Mouse (Mus musculus): ENCODE measurements around the gene Grip1. TPM values are rescaled to one million over a fixed set of nuclear protein-coding genes. Genes with fewer than 3 reads are reported as not detected.

Gene Grip1
- polyA plus RNA-seq, 1 experiment from 2014 or later = 0.87 TPM

GRCm38 (mm10) chr10:119564862-119565261, 111.2 kb downstream of the Grip1 start:
- ATAC-seq (no peak), DNase-seq (ENCODE audit: low spot score) (no peak)
- Histone ChIP-seq H3K4me2 (replicated peaks; ENCODE audit: low read depth, low read length) (no peak overlapping the region), H3K27me3 (replicated peaks; ENCODE audit: insufficient read depth, low read length) (no peaks in the 10 kb centered on the region), H3K36me3 (ENCODE audit: insufficient read depth, low read length) (no peaks in the 10 kb centered on the region), H3K9me3 (ENCODE audit: low read length) (no peaks in the 10 kb centered on the region), H3K27ac (ENCODE audit: low read length) (no peak overlapping the region), H3K4me3 (ENCODE audit: low read depth, low read length) (no peak overlapping the region), H3K4me1 (ENCODE audit: insufficient read depth, low read depth, low read length) (no peaks in the 10 kb centered on the region), H3K9ac (replicated peaks; ENCODE audit: low read depth) (no peak overlapping the region)
- TF ChIP-seq CTCF (IDR thresholded peaks at IDR 0.05) = no peak
- TF ChIP-seq EP300 (IDR thresholded peaks at IDR 0.05) = no peak
- 93% methylated on average over 7 of the region's 7 CpGs for WGBS

DNA sequence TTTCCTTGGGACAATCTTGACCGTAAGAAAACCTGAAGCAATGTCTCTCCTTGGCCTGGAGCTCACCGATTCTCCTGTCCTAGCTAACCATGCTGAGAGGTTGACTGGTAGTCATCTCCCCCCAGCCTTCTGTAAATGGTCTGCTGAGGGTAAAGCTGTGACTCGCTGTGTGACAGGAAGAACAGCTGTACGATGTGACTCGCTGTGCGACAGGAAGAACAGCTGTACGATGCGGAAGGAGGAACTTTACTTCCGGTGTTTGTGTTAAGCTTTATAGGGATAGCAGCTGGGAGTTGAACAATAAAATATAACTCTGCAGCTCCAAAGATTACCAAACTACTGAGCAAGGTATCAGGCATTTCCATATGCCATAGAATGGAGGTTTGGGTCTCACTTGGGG, 119.5 kb downstream of the Grip1 start:
- Histone ChIP-seq H3K9me3 (ENCODE audit: low read length) (no peaks in the 10 kb centered on the region), H3K4me3 (ENCODE audit: low read depth, low read length) (no peak overlapping the region), H3K27ac (ENCODE audit: low read length) (no peak overlapping the region), H3K36me3 (ENCODE audit: insufficient read depth, low read length) (no peaks in the 10 kb centered on the region), H3K4me2 (replicated peaks; ENCODE audit: low read depth, low read length) (no peak overlapping the region), H3K4me1 (ENCODE audit: insufficient read depth, low read depth, low read length) (no peaks in the 10 kb centered on the region), H3K27me3 (replicated peaks; ENCODE audit: insufficient read depth, low read length) (no peaks in the 10 kb centered on the region), H3K9ac (replicated peaks; ENCODE audit: low read depth) (no peak overlapping the region)
- no peak for DNase-seq (ENCODE audit: low spot score)
- ATAC-seq = no peak
- no peak for TF ChIP-seq CTCF (IDR thresholded peaks at IDR 0.05)
- TF ChIP-seq EP300 (IDR thresholded peaks at IDR 0.05) = no peak
- WGBS = 57% methylated on average over 9 of the region's 9 CpGs

- Histone ChIP-seq H3K27me3 (replicated peaks; ENCODE audit: insufficient read depth, low read length) (no peaks in the 10 kb centered on the region), H3K4me3 (ENCODE audit: low read depth, low read length) (no peak overlapping the region), H3K27ac (ENCODE audit: low read length) (no peak overlapping the region), H3K4me2 (replicated peaks; ENCODE audit: low read depth, low read length) (no peak overlapping the region), H3K9ac (replicated peaks; ENCODE audit: low read depth) (no peak overlapping the region), H3K9me3 (ENCODE audit: low read length) (no peaks in the 10 kb centered on the region), H3K36me3 (ENCODE audit: insufficient read depth, low read length) (no peaks in the 10 kb centered on the region), H3K4me1 (ENCODE audit: insufficient read depth, low read depth, low read length) (no peaks in the 10 kb centered on the region)
- DNase-seq (ENCODE audit: low spot score) = no peak
- TF ChIP-seq CTCF (IDR thresholded peaks at IDR 0.05) = no peak
- TF ChIP-seq EP300 (IDR thresholded peaks at IDR 0.05) = no peak
- WGBS = 72% methylated on average over 1 of the region's 1 CpGs
- no peak for ATAC-seq
These were observed 122.2 kb downstream of the Grip1 start for GRCm38 (mm10) chr10:119575780-119576179.

DNA sequence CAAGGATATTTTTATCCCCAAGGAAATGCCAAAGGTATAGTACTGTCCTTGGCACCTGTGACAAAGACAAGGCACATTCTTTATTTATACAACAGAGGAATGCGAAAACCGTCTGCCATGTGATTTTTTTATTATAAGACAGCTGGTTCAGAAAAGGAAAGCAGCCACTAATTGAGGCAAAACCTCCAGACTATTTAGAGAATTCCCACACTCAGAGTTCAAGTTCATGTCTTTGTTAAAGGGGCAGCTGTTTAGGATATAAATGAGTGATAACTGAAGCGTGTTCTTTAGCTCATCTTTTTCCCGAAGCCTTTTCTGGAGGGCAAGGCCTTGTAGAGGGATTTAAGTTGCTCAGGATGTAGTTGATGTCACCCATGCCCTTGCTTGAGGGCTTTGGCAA, 126.4 kb downstream of the Grip1 start:
- TF ChIP-seq EP300 (IDR thresholded peaks at IDR 0.05) = no peak
- Histone ChIP-seq H3K4me3 (ENCODE audit: low read depth, low read length) (no peak overlapping the region), H3K4me1 (ENCODE audit: insufficient read depth, low read depth, low read length) (no peaks in the 10 kb centered on the region), H3K27me3 (replicated peaks; ENCODE audit: insufficient read depth, low read length) (no peaks in the 10 kb centered on the region), H3K9me3 (ENCODE audit: low read length) (no peaks in the 10 kb centered on the region), H3K4me2 (replicated peaks; ENCODE audit: low read depth, low read length) (no peak overlapping the region), H3K27ac (ENCODE audit: low read length) (no peak overlapping the region), H3K9ac (replicated peaks; ENCODE audit: low read depth) (no peak overlapping the region), H3K36me3 (ENCODE audit: insufficient read depth, low read length) (no peaks in the 10 kb centered on the region)
- no peak for DNase-seq (ENCODE audit: low spot score)
- no peak for ATAC-seq
- 37% methylated on average over 4 of the region's 4 CpGs for WGBS

DNA sequence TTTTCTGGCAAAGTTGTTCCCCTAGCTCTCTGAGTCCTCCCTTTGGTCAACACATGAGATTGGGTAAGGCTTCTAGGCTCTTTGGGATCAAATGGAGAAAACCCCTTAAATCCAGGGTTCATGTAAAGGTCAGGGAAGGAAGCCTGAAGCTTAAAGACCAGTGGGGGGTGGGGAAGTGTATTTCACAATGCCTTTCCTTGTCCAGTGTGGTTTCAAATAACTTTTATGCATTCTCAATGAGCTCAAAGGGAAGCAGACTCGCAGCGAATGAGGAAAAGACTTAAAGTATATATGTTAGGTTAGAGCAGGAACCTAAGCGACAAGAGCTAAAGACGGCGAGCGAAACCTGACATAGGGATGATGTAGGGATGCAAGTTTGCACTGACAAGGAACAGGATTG, 131.0 kb downstream of the Grip1 start:
- H3K4me1 ChIP-seq (ENCODE audit: insufficient read depth, low read depth, low read length) = no peaks in the 10 kb centered on the region
- H3K4me3 ChIP-seq (ENCODE audit: low read depth, low read length) = no peak overlapping the region
- WGBS = 65% methylated on average over 6 of the region's 6 CpGs
- no peaks in the 10 kb centered on the region for H3K27me3 ChIP-seq (replicated peaks; ENCODE audit: insufficient read depth, low read length)
- H3K9ac ChIP-seq (replicated peaks; ENCODE audit: low read depth) = no peak overlapping the region
- ATAC-seq (no peak), DNase-seq (ENCODE audit: low spot score) (peak; percentile 23)
- TF ChIP-seq CTCF (IDR thresholded peaks at IDR 0.05) (no peak), EP300 (IDR thresholded peaks at IDR 0.05) (no peak)
- no peak overlapping the region for H3K27ac ChIP-seq (ENCODE audit: low read length)
- H3K36me3 ChIP-seq (ENCODE audit: insufficient read depth, low read length) = no peaks in the 10 kb centered on the region
- H3K9me3 ChIP-seq (ENCODE audit: low read length) = no peaks in the 10 kb centered on the region
- no peak overlapping the region for H3K4me2 ChIP-seq (replicated peaks; ENCODE audit: low read depth, low read length)

DNA sequence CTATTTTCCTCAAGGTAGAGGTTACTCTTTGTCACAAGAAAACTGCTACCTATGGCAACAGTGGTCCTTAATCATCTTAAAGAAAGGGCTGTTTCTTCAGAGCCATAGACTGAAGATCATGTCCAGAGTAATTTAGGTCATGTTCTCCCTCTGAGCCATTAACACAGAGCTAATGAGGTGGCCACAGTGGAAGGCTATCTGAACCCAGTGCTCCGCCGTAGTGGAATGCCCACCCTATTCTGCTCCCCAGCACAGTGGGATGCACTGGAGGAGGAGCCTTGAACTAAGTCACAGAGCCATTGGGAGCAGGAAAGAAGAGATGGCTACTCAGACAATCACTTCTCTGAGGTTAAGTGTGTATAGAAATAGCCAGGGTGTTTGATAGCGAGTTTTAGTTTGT, 133.3 kb downstream of the Grip1 start:
- 80% methylated on average over 3 of the region's 3 CpGs for WGBS
- no peak for DNase-seq (ENCODE audit: low spot score)
- ATAC-seq = no peak

GRCm38 (mm10) chr10:119596822-119597221, 143.2 kb downstream of the Grip1 start:
- no peak overlapping the region for H3K27ac ChIP-seq (ENCODE audit: low read length)
- ATAC-seq (no peak), DNase-seq (ENCODE audit: low spot score) (no peak)
- H3K9ac ChIP-seq (replicated peaks; ENCODE audit: low read depth) = no peak overlapping the region
- H3K4me3 ChIP-seq (ENCODE audit: low read depth, low read length) = no peak overlapping the region
- H3K4me2 ChIP-seq (replicated peaks; ENCODE audit: low read depth, low read length) = no peak overlapping the region
- no peaks in the 10 kb centered on the region for H3K4me1 ChIP-seq (ENCODE audit: insufficient read depth, low read depth, low read length)
- H3K27me3 ChIP-seq (replicated peaks; ENCODE audit: insufficient read depth, low read length) = no peaks in the 10 kb centered on the region
- no peaks in the 10 kb centered on the region for H3K9me3 ChIP-seq (ENCODE audit: low read length)
- TF ChIP-seq CTCF (IDR thresholded peaks at IDR 0.05) (no peak), EP300 (IDR thresholded peaks at IDR 0.05) (no peak)
- H3K36me3 ChIP-seq (ENCODE audit: insufficient read depth, low read length) = no peaks in the 10 kb centered on the region
- 57% methylated on average over 5 of the region's 5 CpGs for WGBS

More for the DNA sequence above, 133.3 kb downstream of the Grip1 start:
- Histone ChIP-seq H3K27ac (ENCODE audit: low read length) (no peak overlapping the region), H3K9ac (replicated peaks; ENCODE audit: low read depth) (no peak overlapping the region), H3K9me3 (ENCODE audit: low read length) (no peaks in the 10 kb centered on the region), H3K4me1 (ENCODE audit: insufficient read depth, low read depth, low read length) (no peaks in the 10 kb centered on the region), H3K4me3 (ENCODE audit: low read depth, low read length) (no peak overlapping the region), H3K36me3 (ENCODE audit: insufficient read depth, low read length) (no peaks in the 10 kb centered on the region), H3K4me2 (replicated peaks; ENCODE audit: low read depth, low read length) (no peak overlapping the region), H3K27me3 (replicated peaks; ENCODE audit: insufficient read depth, low read length) (no peaks in the 10 kb centered on the region)
- TF ChIP-seq EP300 (IDR thresholded peaks at IDR 0.05) = no peak
- TF ChIP-seq CTCF (IDR thresholded peaks at IDR 0.05) = no peak
